Mouse (Mus musculus) cerebellum, adult 2 months (tissue): ENCODE data around the gene Slc38a9.

Source experiments
- CTCF ChIP-seq: fragments of 200-500 bp; IDR thresholded peaks from 2 replicates; pipeline ENCODE4 v1.5.1; 2011; ENCODE audit warnings: low read depth, mild to moderate bottlenecking, control low read depth, low read length, moderate library complexity, borderline replicate concordance; ENCODE audit not compliant: insufficient read depth
- POLR2A ChIP-seq: fragments of 200-500 bp; IDR thresholded peaks from 2 replicates; pipeline ENCODE4 v1.6.1; 2011; ENCODE audit warnings: low read length, control low read depth, borderline replicate concordance; ENCODE audit not compliant: insufficient read depth

- TF ChIP-seq CTCF, result no peak
- no peak for TF ChIP-seq POLR2A
Measured at GRCm38 (mm10) chr13:112778407-112778806, 117.9 kb downstream of the Slc38a9 start.
